Mouse (Mus musculus) midbrain, embryonic 15.5 days (tissue): Measurements from ENCODE around the gene Cyp2t4. TPM values are rescaled to one million over a fixed set of nuclear protein-coding genes. Genes with fewer than 3 reads are reported as not detected.

Source experiments
- ATAC-seq: fragments of 200-750 bp; cut with Nextera tagmentation; replicated peaks from 2 replicates; pipeline ENCODE4 v1.8.0; 2017; ENCODE audit warnings: moderate TSS enrichment
- H3K27ac ChIP-seq: fragments of 300-500 bp; sonication (generic); 2 replicates; pipeline ENCODE4 v1.5.1; 2015; ENCODE audit warnings: mild to moderate bottlenecking, inconsistent platforms
- H3K27me3 ChIP-seq: fragments of 300-500 bp; sonication (generic); replicated peaks from 2 replicates; pipeline ENCODE4 v1.6.1; 2015; ENCODE audit warnings: inconsistent platforms
- H3K36me3 ChIP-seq: fragments of 300-500 bp; sonication (generic); replicated peaks from 2 replicates; pipeline ENCODE4 v1.6.1; 2015; ENCODE audit warnings: inconsistent platforms
- H3K4me1 ChIP-seq: fragments of 300-500 bp; sonication (generic); 2 replicates; pipeline ENCODE4 v1.6.1; 2015; ENCODE audit warnings: inconsistent platforms
- H3K4me2 ChIP-seq: fragments of 300-500 bp; sonication (generic); 2 replicates; pipeline ENCODE4 v1.6.1; 2015; ENCODE audit warnings: inconsistent platforms, mild to moderate bottlenecking, moderate library complexity
- H3K4me3 ChIP-seq: fragments of 300-500 bp; sonication (generic); 2 replicates; pipeline ENCODE4 v1.5.1; 2015; ENCODE audit warnings: mild to moderate bottlenecking, inconsistent platforms
- H3K9ac ChIP-seq: fragments of 300-500 bp; sonication (generic); 2 replicates; pipeline ENCODE4 v1.6.1; 2015; ENCODE audit warnings: mild to moderate bottlenecking, inconsistent platforms
- H3K9me3 ChIP-seq: fragments of 300-500 bp; sonication (generic); 2 replicates; pipeline ENCODE4 v1.6.1; 2016; ENCODE audit warnings: inconsistent platforms
- WGBS: fragments of 180-500 bp; shearing (Covaris S2); methylation state at CpG from one replicate; pipeline ENCODE4 v1.1.7; 2015; ENCODE audit warnings: mixed read lengths; 5-methylcytosine and 5-hydroxymethylcytosine counted together
- polyA plus RNA-seq: library from polyadenylated mRNA; unstranded; fragments of >200 nt; fragmentation: Nextera tagmentation; extraction: Ambion mirVana; gene quantifications from 2 replicates; pipeline ENCODE4 v1.2.1, GENCODE M21; 2015

Cyp2t4 gene
- polyA plus RNA-seq, 1 experiment from 2014 or later: not detected

GRCm38 (mm10) chr7:27174896-27175295 lies 21.4 kb downstream of the Cyp2t4 start:
- no peaks in the 10 kb centered on the region for H3K27me3 ChIP-seq
- no peak overlapping the region for H3K9ac ChIP-seq
- no peak overlapping the region for H3K27ac ChIP-seq
- peaks cover 17% of the 10 kb centered on the region for H3K4me1 ChIP-seq
- no peak overlapping the region for H3K4me2 ChIP-seq
- 96% methylated on average over 7 of the region's 7 CpGs for WGBS
- H3K9me3 ChIP-seq: no peaks in the 10 kb centered on the region
- no peak for ATAC-seq
- no peak overlapping the region for H3K4me3 ChIP-seq
- peaks cover 10% of the 10 kb centered on the region; the same call in 1 of the 2 replicates for H3K36me3 ChIP-seq

- H3K9me3 ChIP-seq: no peaks in the 10 kb centered on the region
- peaks cover 20% of the 10 kb centered on the region for H3K4me1 ChIP-seq
- H3K4me3 ChIP-seq: peak overlapping the region; percentile 71
- peak; percentile 19 for ATAC-seq
- H3K9ac ChIP-seq: peak overlapping the region; percentile 47
- H3K27ac ChIP-seq: peak overlapping the region; percentile 91
- peaks cover 4% of the 10 kb centered on the region; the same call in 1 of the 2 replicates for H3K36me3 ChIP-seq
- 19% methylated on average over 4 of the region's 4 CpGs for WGBS
- no peaks in the 10 kb centered on the region for H3K27me3 ChIP-seq
- H3K4me2 ChIP-seq: peak overlapping the region; percentile 52
Observed at GRCm38 (mm10) chr7:27177942-27178323, 24.4 kb downstream of the Cyp2t4 start.

- peak within 1 kb of the TSS; percentile 52 for H3K4me2 ChIP-seq
- H3K27ac ChIP-seq: peak within 1 kb of the TSS; percentile 91
- peaks cover 2% of the 10 kb centered on the region; the same call in 1 of the 2 replicates for H3K36me3 ChIP-seq
- no peaks in the 10 kb centered on the region for H3K27me3 ChIP-seq
- no peaks in the 10 kb centered on the region for H3K9me3 ChIP-seq
- peak; percentile 98 for ATAC-seq
- WGBS: under 1% methylated on average over 53 of the region's 53 CpGs
- peak within 1 kb of the TSS; percentile 71 for H3K4me3 ChIP-seq
- peaks cover 20% of the 10 kb centered on the region for H3K4me1 ChIP-seq
- peak within 1 kb of the TSS; percentile 47 for H3K9ac ChIP-seq
Observed at GRCm38 (mm10) chr7:27178324-27179216, 25.1 kb downstream of the Cyp2t4 start, which contains the start of gene Rab4b. Gene Rab4b (minus strand): TSS chr7:27178896.

- Histone ChIP-seq H3K9me3 (no peaks in the 10 kb centered on the region), H3K27me3 (no peaks in the 10 kb centered on the region), H3K4me3 (peak overlapping the region; percentile 71), H3K27ac (peak overlapping the region; percentile 79), H3K36me3 (peaks cover 3% of the 10 kb centered on the region; the same call in 1 of the 2 replicates), H3K4me1 (peaks cover 20% of the 10 kb centered on the region), H3K9ac (peak overlapping the region; percentile 36), H3K4me2 (peak overlapping the region; percentile 52)
- ATAC-seq: peak; percentile 15
- 46% methylated on average over 16 of the region's 16 CpGs for WGBS
Observed at GRCm38 (mm10) chr7:27179217-27179918, 25.9 kb downstream of the Cyp2t4 start.

- H3K36me3 ChIP-seq: peaks cover 8% of the 10 kb centered on the region; the same call in 1 of the 2 replicates
- no peak for ATAC-seq
- WGBS: 37% methylated on average over 5 of the region's 5 CpGs
- no peaks in the 10 kb centered on the region for H3K9me3 ChIP-seq
- peaks cover 20% of the 10 kb centered on the region for H3K4me1 ChIP-seq
- H3K27me3 ChIP-seq: no peaks in the 10 kb centered on the region
- H3K9ac ChIP-seq: no peak overlapping the region
- H3K4me2 ChIP-seq: peak overlapping the region; percentile 52; the same call in 1 of the 2 replicates
- H3K4me3 ChIP-seq: no peak overlapping the region
- peak overlapping the region; percentile 79; the same call in 1 of the 2 replicates for H3K27ac ChIP-seq
Observed at GRCm38 (mm10) chr7:27180036-27180435, 26.5 kb downstream of the Cyp2t4 start.

- peak within 1 kb of the TSS; percentile 79; the same call in 1 of the 2 replicates for H3K27ac ChIP-seq
- H3K27me3 ChIP-seq: no peaks in the 10 kb centered on the region
- 71% methylated on average over 14 of the region's 14 CpGs for WGBS
- H3K4me1 ChIP-seq: peaks cover 20% of the 10 kb centered on the region
- no peaks in the 10 kb centered on the region for H3K9me3 ChIP-seq
- H3K36me3 ChIP-seq: peaks cover 18% of the 10 kb centered on the region
- no peak within 1 kb of the TSS for H3K9ac ChIP-seq
- ATAC-seq: no peak
- no peak within 1 kb of the TSS for H3K4me2 ChIP-seq
- no peak within 1 kb of the TSS for H3K4me3 ChIP-seq
Observed at GRCm38 (mm10) chr7:27180837-27181695, 27.6 kb downstream of the Cyp2t4 start, which contains the start of the genes Gm21983 and Mia. Gene Gm21983 (minus strand): TSS chr7:27181086. Gene Mia (minus strand): TSS chr7:27181157.

- ATAC-seq: no peak
- Histone ChIP-seq H3K9me3 (no peaks in the 10 kb centered on the region), H3K4me2 (no peak overlapping the region), H3K27ac (no peak overlapping the region), H3K36me3 (peaks cover 30% of the 10 kb centered on the region), H3K9ac (no peak overlapping the region), H3K4me1 (peaks cover 19% of the 10 kb centered on the region), H3K4me3 (no peak overlapping the region), H3K27me3 (no peaks in the 10 kb centered on the region)
- 82% methylated on average over 1 of the region's 1 CpGs for WGBS
Observed at GRCm38 (mm10) chr7:27182498-27182897, 29.0 kb downstream of the Cyp2t4 start.

GRCm38 (mm10) chr7:27184964-27185363 lies 31.4 kb downstream of the Cyp2t4 start:
- Histone ChIP-seq H3K4me2 (no peak overlapping the region), H3K9ac (no peak overlapping the region)
- 77% methylated on average over 3 of the region's 3 CpGs for WGBS

GRCm38 (mm10) chr7:27185986-27186385 lies 32.5 kb downstream of the Cyp2t4 start:
- H3K4me2 ChIP-seq: no peak overlapping the region
- H3K4me3 ChIP-seq: no peak overlapping the region
- no peaks in the 10 kb centered on the region for H3K4me1 ChIP-seq
- H3K36me3 ChIP-seq: peaks cover 63% of the 10 kb centered on the region
- H3K27ac ChIP-seq: no peak overlapping the region
- H3K27me3 ChIP-seq: no peaks in the 10 kb centered on the region
- ATAC-seq: no peak
- H3K9ac ChIP-seq: no peak overlapping the region
- 92% methylated on average over 5 of the region's 5 CpGs for WGBS
- no peaks in the 10 kb centered on the region for H3K9me3 ChIP-seq

More at GRCm38 (mm10) chr7:27184964-27185363, 31.4 kb downstream of the Cyp2t4 start:
- H3K4me1 ChIP-seq: peaks cover 2% of the 10 kb centered on the region; the same call in 1 of the 2 replicates
- H3K36me3 ChIP-seq: peaks cover 53% of the 10 kb centered on the region
- ATAC-seq: no peak
- H3K9me3 ChIP-seq: no peaks in the 10 kb centered on the region
- H3K27ac ChIP-seq: no peak overlapping the region
- H3K27me3 ChIP-seq: no peaks in the 10 kb centered on the region
- no peak overlapping the region for H3K4me3 ChIP-seq

GRCm38 (mm10) chr7:27189271-27189931 lies 35.9 kb downstream of the Cyp2t4 start:
- H3K9me3 ChIP-seq: no peaks in the 10 kb centered on the region
- no peak for ATAC-seq
- WGBS: 92% methylated on average over 10 of the region's 10 CpGs
- H3K4me2 ChIP-seq: no peak overlapping the region
- no peak overlapping the region for H3K9ac ChIP-seq
- H3K27ac ChIP-seq: no peak overlapping the region
- no peaks in the 10 kb centered on the region for H3K27me3 ChIP-seq
- H3K4me3 ChIP-seq: no peak overlapping the region
- H3K36me3 ChIP-seq: peaks cover 81% of the 10 kb centered on the region
- H3K4me1 ChIP-seq: peaks cover 22% of the 10 kb centered on the region

- ATAC-seq: no peak
- WGBS: 98% methylated on average over 5 of the region's 5 CpGs
- H3K4me3 ChIP-seq: no peak overlapping the region
Observed at GRCm38 (mm10) chr7:27192434-27192833, 38.9 kb downstream of the Cyp2t4 start.

More at GRCm38 (mm10) chr7:27192434-27192833, 38.9 kb downstream of the Cyp2t4 start:
- H3K4me1 ChIP-seq: peaks cover 35% of the 10 kb centered on the region
- no peak overlapping the region for H3K9ac ChIP-seq
- no peak overlapping the region for H3K27ac ChIP-seq
- no peak overlapping the region for H3K4me2 ChIP-seq
- H3K27me3 ChIP-seq: no peaks in the 10 kb centered on the region
- no peaks in the 10 kb centered on the region for H3K9me3 ChIP-seq
- H3K36me3 ChIP-seq: peaks cover 54% of the 10 kb centered on the region
